Mouse (Mus musculus): ENCODE measurements at regions not wholly inside any gene's neighbourhood (a gene's known extent, or its start where the extent isn't known, plus 50 kb on each side); places are given as distances from the start of the nearest gene placed in this dataset.

GRCm38 (mm10) chr2:108160865-108161264, 870.4 kb downstream of the Kcna4 start:
- TF ChIP-seq POLR2A (IDR thresholded peaks at IDR 0.05; ENCODE audit: insufficient read depth, low read depth, low read length) (no peak), CTCF (IDR thresholded peaks at IDR 0.05) (no peak)

Measured in heart, adult 2 months (tissue).